Mouse (Mus musculus) left cerebral cortex, adult 9 months (tissue): ENCODE data around the gene Adad1.

Experiments
- DNase-seq, 2 experiments: peaks; one replicate each; pipeline ENCODE4 v3.0.0; 2022; ENCODE audit warnings: low spot score in 2 of 2

Gene Adad1

GRCm38 (mm10) chr3:37169283-37169682, 106.0 kb downstream of the Adad1 start:
- no peak for DNase-seq
